Mouse (Mus musculus) midbrain, postnatal 0 days (tissue): ENCODE measurements around the gene Adgrl2. TPM values are rescaled to one million over a fixed set of nuclear protein-coding genes. Genes with fewer than 3 reads are reported as not detected.

Experiments
- ATAC-seq: fragments of 200-750 bp; cut with Nextera tagmentation; 2 replicates; pipeline ENCODE4 v1.8.0; 2017; ENCODE audit warnings: moderate number of reproducible peaks, mild to moderate bottlenecking, moderate TSS enrichment, moderate library complexity; ENCODE audit not compliant: low FRiP score
- DNase-seq: peaks from one replicate; pipeline ENCODE4 v3.0.0-alpha.2; 2015; ENCODE audit warnings: low spot score
- H3K27ac ChIP-seq: fragments of 300-500 bp; sonication (generic); 2 replicates; pipeline ENCODE4 v1.5.1; 2014; ENCODE audit warnings: low read depth, mild to moderate bottlenecking, low read length, mixed read lengths
- H3K27me3 ChIP-seq: fragments of 300-500 bp; sonication (generic); 2 replicates; pipeline ENCODE4 v1.6.1; 2014; ENCODE audit warnings: low read length, control low read depth, mixed read lengths; ENCODE audit not compliant: insufficient read depth
- H3K36me3 ChIP-seq: fragments of 300-500 bp; sonication (generic); 2 replicates; pipeline ENCODE4 v1.6.1; 2014; ENCODE audit warnings: low read length, control low read depth, mixed read lengths; ENCODE audit not compliant: insufficient read depth
- H3K4me1 ChIP-seq: fragments of 300-500 bp; sonication (generic); 2 replicates; pipeline ENCODE4 v1.6.1; 2014; ENCODE audit warnings: mild to moderate bottlenecking, control low read depth, antibody characterized with exemption, low read length, mixed read lengths; ENCODE audit not compliant: insufficient read depth
- H3K4me2 ChIP-seq: fragments of 300-500 bp; sonication (generic); 2 replicates; pipeline ENCODE4 v1.6.1; 2014; ENCODE audit warnings: low read depth, mild to moderate bottlenecking, low read length, mixed read lengths; ENCODE audit not compliant: poor library complexity, severe bottlenecking
- H3K4me3 ChIP-seq: fragments of 300-500 bp; sonication (generic); 2 replicates; pipeline ENCODE4 v1.5.1; 2014; ENCODE audit warnings: low read depth, mild to moderate bottlenecking, low read length, moderate library complexity
- H3K9ac ChIP-seq: fragments of 300-500 bp; sonication (generic); replicated peaks from 2 replicates; pipeline ENCODE4 v1.6.1; 2014; ENCODE audit warnings: mild to moderate bottlenecking, low read length, moderate library complexity, mixed read lengths; ENCODE audit not compliant: poor library complexity, severe bottlenecking
- H3K9me3 ChIP-seq: fragments of 300-500 bp; sonication (generic); 2 replicates; pipeline ENCODE4 v1.6.1; 2016; ENCODE audit warnings: low read length, control low read depth
- CTCF ChIP-seq: IDR thresholded peaks from 2 replicates; pipeline ENCODE4 v1.5.1; 2016; ENCODE audit warnings: antibody characterized with exemption, mild to moderate bottlenecking
- WGBS: fragments of 180-500 bp; shearing (Covaris S2); extraction: QIAGEN DNeasy Blood & Tissue Kit; methylation state at CpG from one replicate; pipeline ENCODE4 v1.1.7; 2014; 5-methylcytosine and 5-hydroxymethylcytosine counted together
- polyA plus RNA-seq: library from polyadenylated mRNA; unstranded; fragments of >200 nt; fragmentation: Nextera tagmentation; extraction: Ambion mirVana; gene quantifications from 2 replicates; pipeline ENCODE4 v1.2.1, GENCODE M21; 2015
- total RNA-seq: library from RNA; depleted of rRNA; stranded (reverse); fragments of >200 nt; gene quantifications from 2 replicates; pipeline ENCODE4 v1.2.3, GENCODE M21; 2014

Gene Adgrl2
- total and polyA plus RNA-seq, 2 experiments from 2014 or later, result 92.9 to 102 TPM

DNA sequence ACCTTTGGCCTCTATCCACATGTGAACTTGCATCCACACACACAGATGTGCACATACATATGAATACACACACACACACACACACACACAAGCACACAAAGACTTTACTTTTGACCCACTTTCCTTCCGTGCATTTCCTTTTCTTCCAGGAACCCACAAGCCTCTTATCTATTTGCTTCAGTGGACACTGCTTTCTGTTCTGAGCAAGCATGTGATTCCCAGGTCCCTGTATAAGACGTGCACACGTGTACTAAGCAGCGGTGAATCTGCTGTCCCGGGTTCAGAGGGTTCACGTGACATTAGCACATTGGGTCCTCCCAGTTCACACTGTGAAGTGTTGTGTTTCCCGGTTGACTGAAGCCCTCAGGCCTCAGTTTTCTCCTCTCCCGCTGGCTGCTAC is 11.0 kb upstream of the Adgrl2 start:
- DNase-seq, result no peak
- H3K4me1 ChIP-seq, result no peaks in the 10 kb centered on the region
- no peaks in the 10 kb centered on the region for H3K36me3 ChIP-seq
- no peaks in the 10 kb centered on the region for H3K27me3 ChIP-seq
- 39% methylated on average over 8 of the region's 8 CpGs for WGBS
- no peak overlapping the region for H3K4me2 ChIP-seq
- no peak for TF ChIP-seq CTCF
- no peak overlapping the region for H3K9ac ChIP-seq
- no peak for ATAC-seq
- no peak overlapping the region for H3K27ac ChIP-seq
- H3K9me3 ChIP-seq, result no peaks in the 10 kb centered on the region
- H3K4me3 ChIP-seq, result no peak overlapping the region

DNA sequence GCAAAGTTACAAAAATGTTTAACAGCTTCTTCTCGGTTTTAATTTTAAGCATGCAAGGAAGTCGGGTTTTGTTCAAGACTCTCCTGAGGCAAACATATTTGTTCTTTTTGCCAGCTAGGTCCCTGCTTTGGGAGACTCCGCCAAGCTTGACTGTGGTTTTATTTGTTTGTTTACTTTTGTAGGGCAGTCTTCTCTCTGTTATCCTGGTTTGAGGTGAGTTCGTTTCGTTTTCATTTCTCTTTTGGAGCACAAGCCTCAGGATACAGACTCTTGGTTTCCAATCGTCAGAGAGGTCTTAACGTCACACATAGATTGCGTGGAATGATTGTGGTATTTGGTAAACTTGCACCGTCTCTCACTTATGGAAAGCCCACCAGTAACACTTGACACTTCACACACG is 8.3 kb upstream of the Adgrl2 start:
- WGBS, result 83% methylated on average over 10 of the region's 10 CpGs
- TF ChIP-seq CTCF, result no peak
- ATAC-seq (no peak), DNase-seq (no peak)
- H3K9ac ChIP-seq, result no peak overlapping the region
- no peak overlapping the region for H3K4me2 ChIP-seq
- H3K9me3 ChIP-seq, result no peaks in the 10 kb centered on the region
- no peak overlapping the region for H3K27ac ChIP-seq
- no peaks in the 10 kb centered on the region for H3K4me1 ChIP-seq
- H3K36me3 ChIP-seq, result no peaks in the 10 kb centered on the region
- no peaks in the 10 kb centered on the region for H3K27me3 ChIP-seq
- H3K4me3 ChIP-seq, result no peak overlapping the region

DNA sequence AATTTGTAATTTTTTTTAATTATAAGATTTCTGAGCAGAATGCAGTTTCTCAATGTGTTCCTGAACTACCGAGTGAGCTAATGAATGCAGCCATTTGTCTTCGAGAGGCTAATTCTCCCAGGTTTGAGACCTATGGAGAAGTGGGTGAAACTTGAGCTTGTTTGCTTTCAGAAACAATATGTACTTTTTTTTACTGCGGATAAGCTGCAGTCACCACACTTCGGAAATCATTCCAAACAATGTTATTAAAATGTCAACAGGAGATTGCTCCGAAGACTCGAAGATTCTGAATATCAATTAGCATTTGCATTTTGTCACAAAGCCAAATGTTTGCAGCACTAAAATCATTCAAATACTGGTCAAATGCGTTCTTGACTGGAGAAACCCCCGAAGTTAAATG is 701 bp upstream of the Adgrl2 start:
- H3K36me3 ChIP-seq, result no peaks in the 10 kb centered on the region
- H3K27ac ChIP-seq, result no peak overlapping the region
- peak overlapping the region; percentile 73 for H3K4me2 ChIP-seq
- no peak for TF ChIP-seq CTCF
- no peaks in the 10 kb centered on the region for H3K27me3 ChIP-seq
- H3K4me3 ChIP-seq, result peak overlapping the region; percentile 96
- DNase-seq, result no peak
- 7% methylated on average over 8 of the region's 8 CpGs for WGBS
- H3K4me1 ChIP-seq, result no peaks in the 10 kb centered on the region
- no peak for ATAC-seq
- H3K9ac ChIP-seq, result no peak overlapping the region
- no peaks in the 10 kb centered on the region for H3K9me3 ChIP-seq

DNA sequence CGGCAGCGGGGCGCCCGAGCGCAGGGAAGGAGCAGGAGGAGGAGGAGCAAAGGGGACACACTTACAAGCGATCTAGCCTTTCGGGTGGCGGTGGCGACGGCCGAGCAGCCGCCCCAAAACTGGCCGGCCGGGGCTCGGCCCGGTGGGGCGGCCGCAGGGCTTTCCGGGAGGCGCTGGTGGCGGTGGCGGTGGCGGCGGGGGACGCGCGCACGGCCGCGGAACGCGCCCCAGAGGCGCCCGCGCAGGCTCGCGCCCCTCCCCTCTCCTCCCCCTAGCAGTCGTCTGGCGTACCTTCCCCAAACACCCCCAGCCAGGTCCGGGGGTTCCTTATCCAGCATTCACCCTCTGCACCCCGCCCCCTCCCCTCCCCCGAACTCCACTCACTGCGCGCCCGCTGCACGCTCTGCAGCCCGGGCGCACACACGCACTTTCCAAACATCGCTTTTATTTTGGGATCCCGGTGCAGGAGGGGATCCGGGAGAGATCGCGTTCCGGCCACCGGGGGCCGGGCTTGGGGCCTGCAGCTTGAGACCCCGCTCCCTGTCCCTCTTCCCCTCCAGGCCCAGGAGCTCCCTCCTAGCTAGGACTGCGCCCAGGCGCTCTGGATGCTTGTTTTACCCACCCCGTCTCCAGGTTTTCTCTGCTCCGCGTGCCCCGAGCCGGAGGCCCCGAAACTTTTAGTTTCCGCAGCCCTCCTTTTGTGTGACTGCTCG is 381 bp downstream of the Adgrl2 start:
- TF ChIP-seq CTCF, result no peak
- Histone ChIP-seq H3K4me3 (peak overlapping the region; percentile 96), H3K4me2 (peak overlapping the region; percentile 73), H3K9me3 (no peaks in the 10 kb centered on the region), H3K36me3 (no peaks in the 10 kb centered on the region), H3K27ac (peak overlapping the region; percentile 91), H3K27me3 (no peaks in the 10 kb centered on the region), H3K4me1 (no peaks in the 10 kb centered on the region), H3K9ac (peak overlapping the region; percentile 84)
- DNase-seq, result peak; percentile 66
- peak; percentile 67 for ATAC-seq
- WGBS, result under 1% methylated on average over 49 of the region's 68 CpGs

DNA sequence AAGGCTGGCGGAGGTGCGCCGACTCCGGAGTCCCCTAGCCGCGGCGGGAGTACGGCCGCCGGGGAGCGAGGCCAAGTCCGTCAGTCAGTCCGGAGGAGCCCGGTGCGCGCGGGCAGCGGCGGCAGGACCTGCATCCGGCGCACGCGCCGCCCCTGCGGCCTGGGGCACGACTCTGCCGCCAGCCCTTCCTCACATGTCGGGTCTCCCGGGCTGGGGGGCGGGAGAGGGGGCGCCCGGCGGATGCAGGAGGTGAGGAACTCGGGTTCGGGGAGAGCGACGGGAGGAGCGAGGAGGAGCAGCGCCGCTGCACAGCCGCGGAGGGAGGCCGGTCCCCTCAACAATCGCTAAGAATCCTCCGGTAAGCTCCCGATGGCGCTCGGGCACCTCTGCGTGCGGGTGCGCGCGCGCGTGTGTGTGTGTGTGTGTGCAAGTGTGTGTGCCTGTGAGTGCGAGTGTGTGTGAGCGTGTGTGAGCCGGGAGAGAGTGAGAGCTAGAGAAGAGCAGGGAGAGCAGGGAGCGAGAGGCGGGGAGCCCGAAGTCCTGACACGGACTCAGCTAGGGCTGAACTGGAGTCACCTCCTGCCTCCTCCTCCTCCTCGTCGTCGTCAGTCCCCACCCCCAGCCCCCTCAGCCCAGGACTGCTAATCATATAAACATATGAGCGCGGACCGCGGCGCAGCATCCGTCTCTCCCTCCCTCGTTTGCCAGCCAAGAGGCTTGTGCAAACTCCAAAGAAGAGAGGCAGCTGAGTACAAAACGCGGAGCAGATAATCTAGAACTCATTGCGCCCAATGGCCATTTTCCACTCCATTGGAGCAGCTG is 1.1 kb downstream of the Adgrl2 start:
- WGBS, result under 1% methylated on average over 62 of the region's 75 CpGs
- peak overlapping the region; percentile 73 for H3K4me2 ChIP-seq
- peak overlapping the region; percentile 91 for H3K27ac ChIP-seq
- peak overlapping the region; percentile 96 for H3K4me3 ChIP-seq
- no peaks in the 10 kb centered on the region for H3K27me3 ChIP-seq
- H3K4me1 ChIP-seq, result no peaks in the 10 kb centered on the region
- DNase-seq (peak; percentile 88), ATAC-seq (peak; percentile 86)
- H3K9ac ChIP-seq, result peak overlapping the region; percentile 84
- TF ChIP-seq CTCF, result peak; percentile 12; the same call in 1 of the 2 replicates
- no peaks in the 10 kb centered on the region for H3K9me3 ChIP-seq
- no peaks in the 10 kb centered on the region for H3K36me3 ChIP-seq
